Mouse (Mus musculus) stomach, postnatal 0 days (tissue): ENCODE results near the gene Tnni2.

Experiments used
- CTCF ChIP-seq: IDR thresholded peaks from 2 replicates; pipeline ENCODE4 v1.5.1; 2016; ENCODE audit warnings: antibody characterized with exemption, low read depth, mild to moderate bottlenecking, moderate library complexity
- EP300 ChIP-seq: optimal IDR thresholded peaks from 2 replicates; pipeline ENCODE3; 2016; ENCODE audit warnings: antibody characterized with exemption

GRCm38 (mm10) chr7:142475641-142476040 lies 34.0 kb downstream of the Tnni2 start:
- TF ChIP-seq CTCF (no peak), EP300 (no peak)
